Mouse (Mus musculus): ENCODE measurements at regions not wholly inside any gene's neighbourhood (a gene's known extent, or its start where the extent isn't known, plus 50 kb on each side); places are given as distances from the start of the nearest gene placed in this dataset.

DNA sequence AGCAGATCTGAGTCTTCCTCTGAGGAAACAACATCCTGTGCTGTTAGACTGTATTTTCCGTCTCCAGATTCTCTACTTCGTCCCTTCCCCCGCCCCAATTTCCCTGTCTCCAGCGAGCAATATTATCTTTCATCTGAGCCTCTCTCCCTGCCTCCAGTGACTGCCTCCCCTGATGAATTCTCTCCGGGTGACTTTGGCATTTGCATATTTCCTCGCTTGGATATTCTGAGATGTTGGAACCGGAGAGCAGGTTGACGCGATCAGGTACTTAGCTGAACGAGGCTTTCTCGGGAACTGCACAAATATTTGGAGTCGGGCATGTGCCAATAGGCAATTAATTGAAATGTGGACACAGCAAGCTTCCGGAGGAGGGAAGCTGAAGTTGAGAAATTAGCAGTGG, 323.8 kb upstream of the 4930535I16Rik start:
- no peak overlapping the region for H3K27ac ChIP-seq (ENCODE audit: low read depth, low read length)
- ATAC-seq (replicated peaks; ENCODE audit: low FRiP score) (no peak), DNase-seq (ENCODE audit: low spot score) (no peak)
- H3K4me1 ChIP-seq (replicated peaks; ENCODE audit: control insufficient read depth, insufficient read depth, low read length), result no peaks in the 10 kb centered on the region
- no peaks in the 10 kb centered on the region for H3K36me3 ChIP-seq (ENCODE audit: control insufficient read depth, insufficient read depth, low read length)
- WGBS, result 41% methylated on average over 13 of the region's 13 CpGs
- H3K27me3 ChIP-seq (replicated peaks; ENCODE audit: control insufficient read depth, insufficient read depth, low read length), result no peaks in the 10 kb centered on the region
- no peak overlapping the region for H3K4me3 ChIP-seq (ENCODE audit: low read depth, low read length)
- no peak overlapping the region for H3K9ac ChIP-seq (ENCODE audit: low read depth, low read length)
- H3K9me3 ChIP-seq (ENCODE audit: control insufficient read depth, low read length), result no peaks in the 10 kb centered on the region
- no peak overlapping the region for H3K4me2 ChIP-seq

DNA sequence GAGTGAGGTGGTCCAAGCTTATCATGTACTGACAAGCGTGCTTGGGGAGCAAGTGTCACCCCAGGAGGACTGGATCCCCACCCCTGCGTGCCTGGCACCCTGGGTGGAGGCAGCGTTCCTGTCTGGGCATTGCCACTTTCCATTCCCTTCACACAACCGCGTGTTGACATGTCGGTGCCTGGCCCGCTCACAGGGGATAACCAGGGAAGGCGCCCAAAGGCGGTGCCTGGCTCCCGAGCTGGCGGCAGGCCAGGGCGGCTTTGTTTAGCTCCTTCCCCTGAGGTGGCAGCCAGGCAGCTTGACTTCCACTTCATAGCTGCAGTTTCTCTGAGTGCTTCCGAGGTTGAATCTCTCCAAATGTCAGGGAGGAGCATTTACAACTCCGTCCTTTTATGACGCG, 318.7 kb upstream of the 4930535I16Rik start:
- Histone ChIP-seq H3K9ac (ENCODE audit: low read depth, low read length) (no peak overlapping the region), H3K9me3 (ENCODE audit: control insufficient read depth, low read length) (no peaks in the 10 kb centered on the region), H3K4me2 (no peak overlapping the region), H3K4me1 (replicated peaks; ENCODE audit: control insufficient read depth, insufficient read depth, low read length) (no peaks in the 10 kb centered on the region), H3K27ac (ENCODE audit: low read depth, low read length) (no peak overlapping the region), H3K4me3 (ENCODE audit: low read depth, low read length) (no peak overlapping the region), H3K36me3 (ENCODE audit: control insufficient read depth, insufficient read depth, low read length) (no peaks in the 10 kb centered on the region), H3K27me3 (replicated peaks; ENCODE audit: control insufficient read depth, insufficient read depth, low read length) (no peaks in the 10 kb centered on the region)
- DNase-seq (ENCODE audit: low spot score) (no peak), ATAC-seq (replicated peaks; ENCODE audit: low FRiP score) (no peak)
- WGBS, result 64% methylated on average over 16 of the region's 16 CpGs

DNA sequence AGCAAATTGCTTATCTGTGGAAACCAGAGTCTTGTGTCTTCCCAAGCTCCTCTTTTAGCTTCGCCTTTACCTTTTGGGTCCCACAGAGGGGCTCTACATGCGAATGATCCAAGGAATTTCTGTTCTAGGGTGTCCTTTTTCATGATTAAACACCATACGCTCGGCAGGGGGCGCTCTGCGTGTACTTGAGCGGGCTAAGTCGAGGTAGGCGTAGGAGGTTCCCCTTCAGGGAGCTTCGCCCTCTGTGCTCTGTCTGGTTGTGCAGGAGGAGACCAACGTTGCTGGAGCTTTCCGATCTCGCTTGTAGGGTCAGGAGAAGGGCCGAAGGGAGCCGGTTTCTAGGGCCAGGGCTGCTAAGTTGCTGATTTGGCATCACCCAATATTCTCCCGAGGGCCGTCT, 310.7 kb upstream of the 4930535I16Rik start:
- ATAC-seq (replicated peaks; ENCODE audit: low FRiP score) (no peak), DNase-seq (ENCODE audit: low spot score) (peak; percentile 53)
- Histone ChIP-seq H3K4me2 (no peak overlapping the region), H3K4me3 (ENCODE audit: low read depth, low read length) (no peak overlapping the region), H3K9me3 (ENCODE audit: control insufficient read depth, low read length) (no peaks in the 10 kb centered on the region), H3K4me1 (replicated peaks; ENCODE audit: control insufficient read depth, insufficient read depth, low read length) (no peaks in the 10 kb centered on the region), H3K27ac (ENCODE audit: low read depth, low read length) (no peak overlapping the region), H3K36me3 (ENCODE audit: control insufficient read depth, insufficient read depth, low read length) (no peaks in the 10 kb centered on the region), H3K27me3 (replicated peaks; ENCODE audit: control insufficient read depth, insufficient read depth, low read length) (no peaks in the 10 kb centered on the region), H3K9ac (ENCODE audit: low read depth, low read length) (no peak overlapping the region)
- whole genome bisulfite sequencing, result 13% methylated on average over 17 of the region's 17 CpGs

DNA sequence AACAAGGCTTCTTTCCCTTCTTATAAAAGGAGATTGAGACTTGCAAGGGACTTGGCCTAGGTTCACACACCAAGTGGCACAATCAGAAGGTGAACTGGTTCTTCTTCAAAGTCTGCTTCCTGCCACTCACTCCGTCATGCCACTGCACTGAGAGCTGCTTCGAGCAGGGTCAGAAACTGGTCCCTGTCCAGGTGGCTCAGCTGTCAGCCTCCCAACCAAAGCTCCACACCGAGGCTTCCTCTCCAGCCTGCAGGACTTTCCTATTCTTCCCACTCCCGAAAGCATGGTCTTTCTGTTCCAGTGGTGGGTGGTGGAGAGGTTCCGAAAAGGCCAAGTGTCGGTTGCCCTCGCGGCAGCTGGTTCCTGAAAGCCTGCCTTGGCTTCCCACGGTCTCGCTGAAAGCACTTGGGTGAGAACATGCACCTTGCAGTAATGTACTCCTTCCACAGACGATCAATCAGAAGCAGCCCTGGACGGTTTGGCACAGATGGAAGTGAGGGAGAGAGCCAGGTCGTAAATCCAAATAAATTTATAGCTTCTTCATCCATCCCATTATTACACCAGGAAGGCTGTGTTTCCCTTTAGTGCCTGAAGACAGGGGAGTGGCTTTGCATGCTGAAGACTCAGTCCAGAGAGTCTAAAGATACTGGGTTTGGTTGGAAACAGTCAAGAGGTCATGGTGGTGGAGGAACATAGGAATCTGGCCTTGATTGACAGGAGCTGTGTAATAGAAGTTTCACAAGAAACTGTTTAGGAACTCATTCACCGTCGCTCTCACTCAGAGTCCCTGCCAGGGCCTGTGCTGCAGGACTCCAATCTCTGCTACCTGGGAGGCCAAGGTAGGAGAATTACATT, 306.1 kb upstream of the 4930535I16Rik start:
- no peaks in the 10 kb centered on the region for H3K9me3 ChIP-seq (ENCODE audit: control insufficient read depth, low read length)
- no peak for ATAC-seq (replicated peaks; ENCODE audit: low FRiP score)
- H3K36me3 ChIP-seq (ENCODE audit: control insufficient read depth, insufficient read depth, low read length), result no peaks in the 10 kb centered on the region
- DNase-seq (ENCODE audit: low spot score), result no peak
- H3K4me3 ChIP-seq (ENCODE audit: low read depth, low read length), result no peak overlapping the region
- H3K4me2 ChIP-seq, result no peak overlapping the region
- H3K9ac ChIP-seq (ENCODE audit: low read depth, low read length), result no peak overlapping the region
- no peak overlapping the region for H3K27ac ChIP-seq (ENCODE audit: low read depth, low read length)
- no peaks in the 10 kb centered on the region for H3K27me3 ChIP-seq (replicated peaks; ENCODE audit: control insufficient read depth, insufficient read depth, low read length)
- no peaks in the 10 kb centered on the region for H3K4me1 ChIP-seq (replicated peaks; ENCODE audit: control insufficient read depth, insufficient read depth, low read length)
- WGBS, result 76% methylated on average over 15 of the region's 15 CpGs

DNA sequence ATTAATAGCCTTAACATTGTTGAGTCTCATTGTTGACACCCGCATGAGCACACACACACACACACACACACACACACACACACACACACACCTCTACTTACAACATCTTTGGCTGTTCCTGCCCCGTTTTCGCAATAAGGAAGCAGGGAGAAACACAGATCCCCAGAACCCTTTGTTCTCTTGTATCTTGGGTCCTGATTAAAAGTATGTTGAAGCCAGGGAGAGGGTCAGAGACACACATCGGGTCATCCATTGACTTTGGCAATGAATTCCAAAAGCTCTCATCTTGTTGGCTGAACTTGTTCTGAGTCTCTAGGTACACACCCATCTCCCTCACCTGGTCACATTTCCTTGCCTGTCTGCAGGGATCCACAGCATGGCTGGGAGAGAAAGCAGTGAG, 303.9 kb upstream of the 4930535I16Rik start:
- no peak overlapping the region for H3K4me3 ChIP-seq (ENCODE audit: low read depth, low read length)
- H3K4me2 ChIP-seq, result no peak overlapping the region
- WGBS, result 75% methylated on average over 4 of the region's 4 CpGs
- H3K9ac ChIP-seq (ENCODE audit: low read depth, low read length), result no peak overlapping the region
- H3K27ac ChIP-seq (ENCODE audit: low read depth, low read length), result no peak overlapping the region
- H3K4me1 ChIP-seq (replicated peaks; ENCODE audit: control insufficient read depth, insufficient read depth, low read length), result no peaks in the 10 kb centered on the region
- ATAC-seq (replicated peaks; ENCODE audit: low FRiP score) (no peak), DNase-seq (ENCODE audit: low spot score) (no peak)
- H3K36me3 ChIP-seq (ENCODE audit: control insufficient read depth, insufficient read depth, low read length), result no peaks in the 10 kb centered on the region
- H3K9me3 ChIP-seq (ENCODE audit: control insufficient read depth, low read length), result no peaks in the 10 kb centered on the region
- H3K27me3 ChIP-seq (replicated peaks; ENCODE audit: control insufficient read depth, insufficient read depth, low read length), result no peaks in the 10 kb centered on the region

DNA sequence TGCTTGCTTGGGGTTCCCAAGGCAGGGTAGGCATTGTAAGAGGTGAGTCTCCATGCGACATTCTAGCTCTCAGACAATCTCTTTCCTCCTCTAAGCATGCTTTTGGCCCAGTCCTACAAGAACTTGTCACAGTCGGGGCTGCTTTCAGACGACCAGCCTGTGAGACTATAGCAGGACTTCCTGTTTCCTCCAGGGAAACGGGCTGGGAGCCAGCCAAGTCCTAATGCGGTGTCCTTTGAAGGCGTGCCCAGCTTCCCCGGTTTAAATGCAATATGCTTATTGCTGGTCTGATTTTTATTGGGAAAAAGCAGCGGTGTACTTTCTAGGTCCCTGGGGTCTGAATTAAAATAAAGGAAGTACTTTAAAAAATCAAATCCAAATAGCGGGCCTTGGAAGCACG, 299.4 kb upstream of the 4930535I16Rik start:
- no peak for ATAC-seq (replicated peaks; ENCODE audit: low FRiP score)
- no peak for DNase-seq (ENCODE audit: low spot score)
- Histone ChIP-seq H3K9me3 (ENCODE audit: control insufficient read depth, low read length) (no peaks in the 10 kb centered on the region), H3K4me1 (replicated peaks; ENCODE audit: control insufficient read depth, insufficient read depth, low read length) (no peaks in the 10 kb centered on the region), H3K4me3 (ENCODE audit: low read depth, low read length) (no peak overlapping the region), H3K36me3 (ENCODE audit: control insufficient read depth, insufficient read depth, low read length) (no peaks in the 10 kb centered on the region), H3K4me2 (no peak overlapping the region), H3K27ac (ENCODE audit: low read depth, low read length) (no peak overlapping the region), H3K27me3 (replicated peaks; ENCODE audit: control insufficient read depth, insufficient read depth, low read length) (no peaks in the 10 kb centered on the region), H3K9ac (ENCODE audit: low read depth, low read length) (no peak overlapping the region)
- 42% methylated on average over 10 of the region's 10 CpGs for WGBS

DNA sequence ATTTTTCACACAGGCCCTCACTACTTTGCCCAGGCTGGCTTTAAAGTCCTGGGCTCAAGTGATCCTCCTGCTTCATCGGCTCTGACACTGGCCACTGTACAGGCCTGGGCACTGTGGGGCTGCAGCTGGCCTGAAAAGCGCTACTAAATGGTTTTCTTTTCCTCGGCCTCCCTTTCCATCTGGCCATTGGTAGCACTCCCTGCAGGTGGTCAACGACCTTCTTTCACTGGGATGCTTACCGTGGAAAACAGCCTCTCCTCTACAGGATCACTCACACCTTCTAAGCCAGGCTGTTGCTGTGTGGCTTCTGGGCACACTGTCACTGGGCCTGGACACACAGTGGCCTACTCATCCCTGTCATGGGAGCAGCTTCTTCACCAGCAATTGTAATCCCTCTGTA, 298.5 kb upstream of the 4930535I16Rik start:
- Histone ChIP-seq H3K27me3 (replicated peaks; ENCODE audit: control insufficient read depth, insufficient read depth, low read length) (no peaks in the 10 kb centered on the region), H3K4me2 (no peak overlapping the region), H3K27ac (ENCODE audit: low read depth, low read length) (no peak overlapping the region), H3K36me3 (ENCODE audit: control insufficient read depth, insufficient read depth, low read length) (no peaks in the 10 kb centered on the region), H3K4me3 (ENCODE audit: low read depth, low read length) (no peak overlapping the region), H3K9me3 (ENCODE audit: control insufficient read depth, low read length) (no peaks in the 10 kb centered on the region), H3K4me1 (replicated peaks; ENCODE audit: control insufficient read depth, insufficient read depth, low read length) (no peaks in the 10 kb centered on the region), H3K9ac (ENCODE audit: low read depth, low read length) (no peak overlapping the region)
- DNase-seq (ENCODE audit: low spot score) (no peak), ATAC-seq (replicated peaks; ENCODE audit: low FRiP score) (no peak)
- WGBS, result 47% methylated on average over 5 of the region's 5 CpGs

DNA sequence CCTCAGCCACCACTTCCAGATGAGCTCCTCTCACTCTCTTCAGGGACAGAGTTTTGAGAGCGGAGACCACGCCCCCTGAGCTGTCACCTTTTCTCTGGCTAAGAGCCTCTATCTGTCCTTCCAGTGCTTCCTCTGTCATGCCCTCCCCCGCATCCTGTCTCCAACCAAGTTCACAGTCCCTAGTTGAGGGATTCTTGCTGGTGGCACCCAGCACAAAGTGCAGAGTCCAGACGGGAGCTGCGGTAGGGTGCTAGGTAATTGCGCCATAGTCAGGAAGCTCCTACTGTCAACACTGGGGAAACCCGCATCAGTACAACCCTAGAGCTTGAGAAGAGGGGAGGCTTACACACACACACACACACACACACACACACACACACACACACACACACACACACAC, 297.3 kb upstream of the 4930535I16Rik start:
- WGBS, result 33% methylated on average over 7 of the region's 7 CpGs
- DNase-seq (ENCODE audit: low spot score) (no peak), ATAC-seq (replicated peaks; ENCODE audit: low FRiP score) (peak; percentile 79)

DNA sequence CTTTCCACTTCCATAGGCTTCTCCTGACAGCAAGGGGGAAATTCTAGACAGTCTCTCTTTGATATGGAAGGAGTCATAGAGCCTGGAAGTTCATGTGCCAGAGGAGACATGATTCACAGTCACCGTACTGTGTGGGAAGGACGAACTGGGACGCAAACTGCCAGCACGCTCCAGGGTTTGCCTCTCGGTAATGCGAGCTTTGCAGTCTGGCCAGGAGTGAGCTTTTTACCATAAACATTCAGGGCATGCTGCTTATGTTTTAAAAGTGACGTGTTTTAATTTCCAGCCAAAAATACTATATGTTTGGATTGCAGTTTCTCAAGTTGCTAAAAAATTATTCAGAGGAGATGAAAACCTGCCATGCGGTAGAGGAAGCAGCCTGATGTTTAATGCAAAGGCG, 292.3 kb upstream of the 4930535I16Rik start:
- H3K9me3 ChIP-seq (ENCODE audit: control insufficient read depth, low read length), result no peaks in the 10 kb centered on the region

More for the DNA sequence above, 297.3 kb upstream of the 4930535I16Rik start:
- no peaks in the 10 kb centered on the region for H3K4me1 ChIP-seq (replicated peaks; ENCODE audit: control insufficient read depth, insufficient read depth, low read length)
- no peak overlapping the region for H3K9ac ChIP-seq (ENCODE audit: low read depth, low read length)
- H3K27ac ChIP-seq (ENCODE audit: low read depth, low read length), result no peak overlapping the region
- H3K4me3 ChIP-seq (ENCODE audit: low read depth, low read length), result no peak overlapping the region
- no peaks in the 10 kb centered on the region for H3K27me3 ChIP-seq (replicated peaks; ENCODE audit: control insufficient read depth, insufficient read depth, low read length)
- no peaks in the 10 kb centered on the region for H3K36me3 ChIP-seq (ENCODE audit: control insufficient read depth, insufficient read depth, low read length)
- no peak overlapping the region for H3K4me2 ChIP-seq
- no peaks in the 10 kb centered on the region for H3K9me3 ChIP-seq (ENCODE audit: control insufficient read depth, low read length)

More for the DNA sequence above, 292.3 kb upstream of the 4930535I16Rik start:
- Histone ChIP-seq H3K4me2 (no peak overlapping the region), H3K4me3 (ENCODE audit: low read depth, low read length) (no peak overlapping the region), H3K27ac (ENCODE audit: low read depth, low read length) (no peak overlapping the region), H3K36me3 (ENCODE audit: control insufficient read depth, insufficient read depth, low read length) (no peaks in the 10 kb centered on the region), H3K9ac (ENCODE audit: low read depth, low read length) (no peak overlapping the region), H3K4me1 (replicated peaks; ENCODE audit: control insufficient read depth, insufficient read depth, low read length) (no peaks in the 10 kb centered on the region), H3K27me3 (replicated peaks; ENCODE audit: control insufficient read depth, insufficient read depth, low read length) (no peaks in the 10 kb centered on the region)
- ATAC-seq (replicated peaks; ENCODE audit: low FRiP score), result no peak
- DNase-seq (ENCODE audit: low spot score), result no peak
- 82% methylated on average over 9 of the region's 9 CpGs for WGBS
